Mouse (Mus musculus): ENCODE results near the gene Csrnp1. TPM values are rescaled to one million over a fixed set of nuclear protein-coding genes. Genes with fewer than 3 reads are reported as not detected.
A peak's percentile ranks its signal among the peaks of the same experiment; 100 is the strongest.

The Csrnp1 gene
- polyA plus RNA-seq, 1 experiment from 2014 or later = 7.8 TPM

GRCm38 (mm10) chr9:119974609-119975008, 9.8 kb downstream of the Csrnp1 start:
- peaks cover 21% of the 10 kb centered on the region; the same call in 1 of the 2 replicates for H3K36me3 ChIP-seq (ENCODE audit: control insufficient read depth, insufficient read depth, low read length)
- H3K9ac ChIP-seq (ENCODE audit: low read length) = no peak overlapping the region
- 82% methylated on average over 5 of the region's 5 CpGs for WGBS
- H3K9me3 ChIP-seq (replicated peaks; ENCODE audit: control insufficient read depth, low read length) = no peaks in the 10 kb centered on the region
- H3K4me1 ChIP-seq (ENCODE audit: control insufficient read depth, insufficient read depth, low read length) = peaks cover 39% of the 10 kb centered on the region
- no peak overlapping the region for H3K4me2 ChIP-seq (ENCODE audit: low read depth, low read length)
- no peak for ATAC-seq (ENCODE audit: insufficient read depth, low FRiP score)
- H3K27ac ChIP-seq (ENCODE audit: low read length) = no peak overlapping the region
- no peak overlapping the region for H3K4me3 ChIP-seq (replicated peaks; ENCODE audit: low read length)
- H3K27me3 ChIP-seq (ENCODE audit: control insufficient read depth, insufficient read depth, low read length) = no peaks in the 10 kb centered on the region

- ATAC-seq (ENCODE audit: insufficient read depth, low FRiP score) = no peak
- no peak overlapping the region for H3K4me2 ChIP-seq (ENCODE audit: low read depth, low read length)
- no peak overlapping the region for H3K4me3 ChIP-seq (replicated peaks; ENCODE audit: low read length)
- WGBS = 92% methylated on average over 27 of the region's 27 CpGs
- H3K4me1 ChIP-seq (ENCODE audit: control insufficient read depth, insufficient read depth, low read length) = peaks cover 34% of the 10 kb centered on the region
- H3K9ac ChIP-seq (ENCODE audit: low read length) = no peak overlapping the region
- no peak overlapping the region for H3K27ac ChIP-seq (ENCODE audit: low read length)
- no peaks in the 10 kb centered on the region for H3K9me3 ChIP-seq (replicated peaks; ENCODE audit: control insufficient read depth, low read length)
- peaks cover 21% of the 10 kb centered on the region; the same call in 1 of the 2 replicates for H3K36me3 ChIP-seq (ENCODE audit: control insufficient read depth, insufficient read depth, low read length)
- H3K27me3 ChIP-seq (ENCODE audit: control insufficient read depth, insufficient read depth, low read length) = no peaks in the 10 kb centered on the region
Observed at GRCm38 (mm10) chr9:119973869-119974520, 10.5 kb downstream of the Csrnp1 start.

- Histone ChIP-seq H3K9ac (ENCODE audit: low read length) (no peak overlapping the region), H3K4me3 (replicated peaks; ENCODE audit: low read length) (no peak overlapping the region), H3K27me3 (ENCODE audit: control insufficient read depth, insufficient read depth, low read length) (no peaks in the 10 kb centered on the region), H3K27ac (ENCODE audit: low read length) (no peak overlapping the region), H3K4me1 (ENCODE audit: control insufficient read depth, insufficient read depth, low read length) (peaks cover 27% of the 10 kb centered on the region), H3K36me3 (ENCODE audit: control insufficient read depth, insufficient read depth, low read length) (peaks cover 21% of the 10 kb centered on the region; the same call in 1 of the 2 replicates), H3K4me2 (ENCODE audit: low read depth, low read length) (no peak overlapping the region), H3K9me3 (replicated peaks; ENCODE audit: control insufficient read depth, low read length) (no peaks in the 10 kb centered on the region)
- ATAC-seq (ENCODE audit: insufficient read depth, low FRiP score) = no peak
- 92% methylated on average over 23 of the region's 23 CpGs for WGBS
Observed at GRCm38 (mm10) chr9:119973281-119973680, 11.2 kb downstream of the Csrnp1 start.

DNA sequence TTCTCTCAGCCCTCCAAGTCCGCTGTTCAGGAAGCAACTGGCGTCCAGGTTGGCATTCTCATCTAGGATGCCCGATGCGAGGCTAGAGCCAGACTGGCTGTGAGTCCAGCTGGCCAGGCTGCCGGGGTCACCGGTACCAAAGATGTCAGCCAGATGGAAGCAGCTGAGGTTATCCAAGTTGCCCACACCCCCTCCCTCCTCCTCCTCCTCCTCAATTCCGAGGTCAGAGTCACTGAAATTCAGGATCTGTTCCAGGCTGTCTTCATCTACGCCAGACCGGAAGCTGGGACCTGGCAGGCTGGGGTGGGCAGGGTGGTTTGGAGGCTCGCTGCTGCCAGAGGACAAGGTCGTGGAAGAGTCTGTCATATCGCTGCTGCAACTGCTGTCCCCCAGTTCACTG, 11.9 kb downstream of the Csrnp1 start:
- Histone ChIP-seq H3K27ac (ENCODE audit: low read length) (no peak overlapping the region), H3K9ac (ENCODE audit: low read length) (no peak overlapping the region), H3K4me2 (ENCODE audit: low read depth, low read length) (no peak overlapping the region), H3K36me3 (ENCODE audit: control insufficient read depth, insufficient read depth, low read length) (peaks cover 21% of the 10 kb centered on the region; the same call in 1 of the 2 replicates), H3K9me3 (replicated peaks; ENCODE audit: control insufficient read depth, low read length) (no peaks in the 10 kb centered on the region), H3K27me3 (ENCODE audit: control insufficient read depth, insufficient read depth, low read length) (no peaks in the 10 kb centered on the region), H3K4me3 (replicated peaks; ENCODE audit: low read length) (no peak overlapping the region), H3K4me1 (ENCODE audit: control insufficient read depth, insufficient read depth, low read length) (peaks cover 20% of the 10 kb centered on the region)
- ATAC-seq (ENCODE audit: insufficient read depth, low FRiP score) = no peak
- WGBS = 88% methylated on average over 12 of the region's 12 CpGs

DNA sequence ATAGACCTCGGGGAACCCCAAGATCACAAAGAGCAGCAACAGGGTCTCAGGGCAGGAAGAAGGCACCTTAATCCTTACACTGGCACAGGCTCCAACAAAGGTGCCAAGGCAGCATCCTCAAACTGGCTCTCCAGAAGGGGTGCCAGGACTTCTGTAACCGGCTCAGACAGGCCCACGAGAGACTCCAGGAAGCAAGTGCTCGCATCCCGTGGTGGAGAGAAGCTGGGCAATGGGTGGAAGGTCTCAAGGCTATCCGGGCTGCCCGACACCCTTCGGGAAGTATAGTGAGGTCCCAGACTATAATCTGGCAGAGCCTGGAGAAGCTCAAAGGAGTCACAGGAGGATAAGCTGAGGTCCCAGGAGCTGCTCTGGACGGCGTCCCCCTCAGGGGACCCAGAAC, 12.3 kb downstream of the Csrnp1 start:
- H3K27me3 ChIP-seq (ENCODE audit: control insufficient read depth, insufficient read depth, low read length) = no peaks in the 10 kb centered on the region
- H3K4me2 ChIP-seq (ENCODE audit: low read depth, low read length) = no peak overlapping the region
- H3K9ac ChIP-seq (ENCODE audit: low read length) = no peak overlapping the region
- peaks cover 16% of the 10 kb centered on the region for H3K4me1 ChIP-seq (ENCODE audit: control insufficient read depth, insufficient read depth, low read length)
- ATAC-seq (ENCODE audit: insufficient read depth, low FRiP score) = no peak
- peaks cover 21% of the 10 kb centered on the region; the same call in 1 of the 2 replicates for H3K36me3 ChIP-seq (ENCODE audit: control insufficient read depth, insufficient read depth, low read length)
- no peaks in the 10 kb centered on the region for H3K9me3 ChIP-seq (replicated peaks; ENCODE audit: control insufficient read depth, low read length)
- 94% methylated on average over 10 of the region's 10 CpGs for WGBS
- no peak overlapping the region for H3K27ac ChIP-seq (ENCODE audit: low read length)
- no peak overlapping the region for H3K4me3 ChIP-seq (replicated peaks; ENCODE audit: low read length)

DNA sequence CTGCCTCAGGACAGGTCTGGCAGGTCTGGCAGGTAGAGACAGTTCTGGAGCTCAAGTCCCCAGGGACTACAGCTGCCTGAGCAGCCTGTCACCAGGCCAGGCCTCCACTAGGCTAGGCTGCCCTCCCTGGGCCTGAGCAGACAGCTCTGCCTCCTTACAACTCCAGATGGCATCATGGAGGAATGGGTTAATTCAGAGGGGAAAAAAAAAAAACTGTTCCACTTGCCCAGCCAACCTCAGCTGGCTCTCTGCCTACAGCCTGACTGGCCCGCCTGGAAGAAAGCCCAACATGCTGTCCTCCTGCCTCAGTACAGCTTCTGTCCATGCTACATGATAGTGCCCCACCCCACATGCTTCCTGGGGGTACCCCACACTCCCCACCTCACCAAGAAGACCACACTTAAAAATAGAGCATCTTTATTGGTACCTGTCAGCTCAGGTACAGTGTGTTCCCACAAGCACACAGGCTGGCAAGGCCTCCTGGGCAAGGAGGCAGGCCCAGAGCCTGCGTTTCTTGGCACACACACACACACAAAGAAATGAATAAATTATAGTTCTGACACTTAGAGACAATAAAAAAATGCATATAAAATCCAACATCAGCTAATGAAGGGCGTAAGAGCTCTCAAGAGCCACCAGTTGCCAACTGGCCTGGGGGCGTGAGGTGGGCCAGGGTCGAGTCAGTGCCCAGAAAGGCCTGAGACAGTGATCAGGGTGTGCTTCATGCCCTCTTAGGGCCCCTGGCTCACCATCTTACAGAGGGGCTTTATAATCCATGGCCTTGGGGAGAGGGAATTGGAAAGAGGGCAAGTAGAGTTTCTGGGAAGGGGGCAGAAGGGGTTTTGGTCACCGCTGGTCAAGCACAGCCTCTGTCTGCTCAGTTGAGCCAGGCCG, 13.4 kb downstream of the Csrnp1 start:
- ATAC-seq (ENCODE audit: insufficient read depth, low FRiP score) = peak; percentile 51; the same call in 1 of the 2 replicates
- H3K9me3 ChIP-seq (replicated peaks; ENCODE audit: control insufficient read depth, low read length) = no peaks in the 10 kb centered on the region
- H3K4me2 ChIP-seq (ENCODE audit: low read depth, low read length) = no peak overlapping the region
- H3K9ac ChIP-seq (ENCODE audit: low read length) = peak overlapping the region; percentile 39; the same call in 1 of the 2 replicates
- H3K36me3 ChIP-seq (ENCODE audit: control insufficient read depth, insufficient read depth, low read length) = peaks cover 21% of the 10 kb centered on the region; the same call in 1 of the 2 replicates
- H3K27me3 ChIP-seq (ENCODE audit: control insufficient read depth, insufficient read depth, low read length) = no peaks in the 10 kb centered on the region
- 75% methylated on average over 7 of the region's 7 CpGs for WGBS
- no peak overlapping the region for H3K4me3 ChIP-seq (replicated peaks; ENCODE audit: low read length)
- H3K4me1 ChIP-seq (ENCODE audit: control insufficient read depth, insufficient read depth, low read length) = peaks cover 13% of the 10 kb centered on the region
- H3K27ac ChIP-seq (ENCODE audit: low read length) = peak overlapping the region; percentile 62

GRCm38 (mm10) chr9:119970221-119970620, 14.2 kb downstream of the Csrnp1 start:
- ATAC-seq (ENCODE audit: insufficient read depth, low FRiP score) = no peak
- H3K27ac ChIP-seq (ENCODE audit: low read length) = peak overlapping the region; percentile 62
- no peaks in the 10 kb centered on the region for H3K27me3 ChIP-seq (ENCODE audit: control insufficient read depth, insufficient read depth, low read length)
- 40% methylated on average over 6 of the region's 6 CpGs for WGBS
- no peak overlapping the region for H3K4me2 ChIP-seq (ENCODE audit: low read depth, low read length)
- peak overlapping the region; percentile 39; the same call in 1 of the 2 replicates for H3K9ac ChIP-seq (ENCODE audit: low read length)
- peaks cover 13% of the 10 kb centered on the region for H3K4me1 ChIP-seq (ENCODE audit: control insufficient read depth, insufficient read depth, low read length)
- H3K9me3 ChIP-seq (replicated peaks; ENCODE audit: control insufficient read depth, low read length) = no peaks in the 10 kb centered on the region
- H3K36me3 ChIP-seq (ENCODE audit: control insufficient read depth, insufficient read depth, low read length) = peaks cover 21% of the 10 kb centered on the region; the same call in 1 of the 2 replicates
- no peak overlapping the region for H3K4me3 ChIP-seq (replicated peaks; ENCODE audit: low read length)

DNA sequence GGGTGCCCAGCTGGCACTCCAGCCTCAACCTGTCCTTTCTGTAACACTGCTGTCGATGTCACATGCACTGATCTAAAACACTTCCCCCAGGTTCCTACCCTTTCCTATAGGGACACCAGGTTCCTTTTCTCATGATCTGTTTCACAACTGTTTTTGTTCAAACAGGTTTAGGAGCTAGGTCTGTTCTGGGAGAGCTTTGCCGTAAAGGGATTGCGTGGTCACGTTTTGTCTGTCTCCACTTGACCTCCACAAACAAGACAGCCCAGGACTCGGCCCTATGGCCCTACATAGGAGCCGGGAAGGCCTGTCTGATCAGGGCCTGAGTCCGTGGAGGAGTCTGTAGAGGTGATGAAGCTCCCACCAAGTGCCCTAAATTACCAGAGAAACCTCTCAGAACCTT, 14.6 kb downstream of the Csrnp1 start:
- peak overlapping the region; percentile 62; the same call in 1 of the 2 replicates for H3K27ac ChIP-seq (ENCODE audit: low read length)
- H3K4me2 ChIP-seq (ENCODE audit: low read depth, low read length) = no peak overlapping the region
- H3K9me3 ChIP-seq (replicated peaks; ENCODE audit: control insufficient read depth, low read length) = no peaks in the 10 kb centered on the region
- WGBS = 76% methylated on average over 7 of the region's 7 CpGs
- no peak overlapping the region for H3K4me3 ChIP-seq (replicated peaks; ENCODE audit: low read length)
- H3K27me3 ChIP-seq (ENCODE audit: control insufficient read depth, insufficient read depth, low read length) = no peaks in the 10 kb centered on the region
- H3K36me3 ChIP-seq (ENCODE audit: control insufficient read depth, insufficient read depth, low read length) = peaks cover 21% of the 10 kb centered on the region; the same call in 1 of the 2 replicates
- ATAC-seq (ENCODE audit: insufficient read depth, low FRiP score) = no peak
- H3K4me1 ChIP-seq (ENCODE audit: control insufficient read depth, insufficient read depth, low read length) = peaks cover 13% of the 10 kb centered on the region
- no peak overlapping the region for H3K9ac ChIP-seq (ENCODE audit: low read length)

Data from stomach, embryonic 16.5 days (tissue).